17 mouse cellular contexts compared by ENCODE assay signal in genomic region chr2:13806120-13806519, GRCm38 (mm10). TPM values are rescaled to one million over a fixed set of nuclear protein-coding genes. Genes with fewer than 3 reads are reported as not detected.
DNase-seq lines count a peak whose midpoint lies in the region; ATAC-seq and TF ChIP-seq lines count a peak whose summit lies in the region.
"Had no signal": no experiment of that assay in that cellular context is flagged by ENCODE, and none has a peak within 500 bp of the region (broad histone marks: within the 10 kb centered on the region; RNA-seq: fewer than 3 reads in every experiment).

No protein-coding gene starts in this region.

- no peak overlapping the region for H3K27ac ChIP-seq in thymus, adult 2 months (ENCODE audit: control insufficient read depth, insufficient read depth, low read length)
- no peak overlapping the region for H3K27ac ChIP-seq in intestine, embryonic 15.5 days
- H3K27ac ChIP-seq: forebrain, embryonic 15.5 days; limb, embryonic 15.5 days; midbrain, embryonic 15.5 days had no signal

- H3K27me3 ChIP-seq in thymus, adult 2 months (ENCODE audit: control insufficient read depth, insufficient read depth, low read length), result no peaks in the 10 kb centered on the region
- no peaks in the 10 kb centered on the region for H3K27me3 ChIP-seq in intestine, embryonic 15.5 days (replicated peaks)
- H3K27me3 ChIP-seq: forebrain, embryonic 15.5 days; limb, embryonic 15.5 days; midbrain, embryonic 15.5 days had no signal

- peak; percentile 56; the same call in 1 of the 2 replicates for ATAC-seq in granulocyte monocyte progenitor cell, adult 5-6 weeks (replicated peaks; ENCODE audit: poor library complexity, severe bottlenecking)
- ATAC-seq in intestine, embryonic 15.5 days, result no peak
- ATAC-seq: forebrain, embryonic 15.5 days; intestine, embryonic 16.5 days; midbrain, embryonic 15.5 days had no signal

- no peaks in the 10 kb centered on the region for H3K36me3 ChIP-seq in thymus, adult 2 months (ENCODE audit: control insufficient read depth, insufficient read depth, low read length)
- H3K36me3 ChIP-seq in intestine, embryonic 15.5 days, result no peaks in the 10 kb centered on the region
- H3K36me3 ChIP-seq: forebrain, embryonic 15.5 days; limb, embryonic 15.5 days; midbrain, embryonic 15.5 days had no signal

- intact Hi-C loops in gastrocnemius, postnatal 14 days (cut with DNase I; ENCODE audit: low total_unique reads), result no loop called here

- WGBS in thymus, adult 2 months, result 93% methylated on average over 3 of the region's 3 CpGs
- WGBS in intestine, embryonic 15.5 days, result 91% methylated on average over 3 of the region's 3 CpGs

- no peak overlapping the region for H3K9ac ChIP-seq in intestine, embryonic 15.5 days
- H3K9ac ChIP-seq: forebrain, embryonic 15.5 days; limb, embryonic 15.5 days; midbrain, embryonic 15.5 days had no signal

- no peak for TF ChIP-seq CTCF in thymus, adult 2 months (IDR thresholded peaks at IDR 0.05; ENCODE audit: borderline replicate concordance, control insufficient read depth, extremely low read depth, insufficient read depth, low read length, poor library complexity)

- TF ChIP-seq POLR2A in thymus, adult 2 months (IDR thresholded peaks at IDR 0.05; ENCODE audit: control insufficient read depth, extremely low read depth, insufficient read depth, low read length, poor library complexity), result no peak

- no peaks in the 10 kb centered on the region for H3K9me3 ChIP-seq in intestine, embryonic 15.5 days
- H3K9me3 ChIP-seq: forebrain, embryonic 15.5 days; limb, embryonic 15.5 days; midbrain, embryonic 15.5 days had no signal

- H3K4me3 ChIP-seq in thymus, adult 2 months (ENCODE audit: control insufficient read depth, insufficient read depth, low read length), result no peak overlapping the region
- no peak overlapping the region for H3K4me3 ChIP-seq in intestine, embryonic 15.5 days (replicated peaks)
- H3K4me3 ChIP-seq: forebrain, embryonic 15.5 days; limb, embryonic 15.5 days; midbrain, embryonic 15.5 days had no signal

- no peak overlapping the region for H3K4me2 ChIP-seq in intestine, embryonic 15.5 days (replicated peaks)
- H3K4me2 ChIP-seq: forebrain, embryonic 15.5 days; limb, embryonic 15.5 days; midbrain, embryonic 15.5 days had no signal

- H3K4me1 ChIP-seq in thymus, adult 2 months (replicated peaks; ENCODE audit: control insufficient read depth, insufficient read depth, low read length), result no peaks in the 10 kb centered on the region
- no peaks in the 10 kb centered on the region for H3K4me1 ChIP-seq in intestine, embryonic 15.5 days (replicated peaks)
- H3K4me1 ChIP-seq: forebrain, embryonic 15.5 days; limb, embryonic 15.5 days; midbrain, embryonic 15.5 days had no signal

- DNase-seq in thymus, adult 2 months, result peak; percentile 13
- DNase-seq in thymus, adult 18-20 months, result no peak
- DNase-seq in ES-CJ7 (ENCODE audit: low read depth, low spot score), result peak; percentile 62
- no peak for DNase-seq in adrenal gland, postnatal 4 days (ENCODE audit: low spot score in 2 of 2)
- DNase-seq in gastrocnemius, postnatal 14 days, result no peak
- DNase-seq: adrenal gland, postnatal 25 days; heart, adult 11 months; heart, postnatal 14 days; kidney, postnatal 4 days; lung, postnatal 14 days; right cerebral cortex, adult 18-20 months had no signal

RNA-seq across cellular contexts. Expression of gene St8sia6, which starts 12.3 kb away (rescaled TPM):
- polyA plus RNA-seq in thymus, adult 2 months (2012; rRNA removed), result 1.1 TPM in 2 replicates
- 0.38 and 1.9 TPM in 2 replicates for total RNA-seq in granulocyte monocyte progenitor cell, adult 5-6 weeks (2014; fragmentation: Nextera tagmentation)
- total RNA-seq in granulocyte monocyte progenitor cell, adult 5-6 weeks (2017), result 1.1 and 2.8 TPM in 2 replicates
- 0.34 and 0.38 TPM in 2 replicates for polyA plus RNA-seq in intestine, embryonic 15.5 days (2015; fragmentation: Nextera tagmentation; extraction: Ambion mirVana)
- total RNA-seq in adrenal gland, postnatal 4 days (2021), result 1 to 10 TPM in 1 of 2 experiments, under 1 TPM in 1; 0.51 to 1.2 TPM
- under 1 TPM; 0.47 to 0.64 TPM for total RNA-seq in gastrocnemius, postnatal 14 days (2021)

Comparison
In these comparisons a context has a peak if more than half of its experiments do, and no peak if none do; other contexts are left out.
1. DNase-seq: peak in thymus, adult 2 months (single experiment) and ES-CJ7 (single experiment); none in thymus, adult 18-20 months (0 of 2), adrenal gland, postnatal 4 days (0 of 2) and gastrocnemius, postnatal 14 days (single experiment).